Mouse (Mus musculus) heart, embryonic 11.5 days (tissue): ENCODE measurements at regions not wholly inside any gene's neighbourhood (a gene's known extent, or its start where the extent isn't known, plus 50 kb on each side); places are given as distances from the start of the nearest gene placed in this dataset.
"Not testable (repeated sequence)": the region's sequence is repeated elsewhere in the genome, so short reads cannot be mapped to it uniquely, and the experiment has no call there.

Source experiments
- ATAC-seq: fragments of 200-750 bp; cut with Nextera tagmentation; replicated peaks from 2 replicates; pipeline ENCODE4 v1.8.0; 2017; ENCODE audit warnings: moderate library complexity; ENCODE audit not compliant: insufficient number of reproducible peaks, low FRiP score, low TSS enrichment
- H3K27ac ChIP-seq: fragments of 300-500 bp; sonication (generic); 2 replicates; pipeline ENCODE4 v1.5.1; 2014; ENCODE audit warnings: mild to moderate bottlenecking, low read depth, low read length
- H3K27me3 ChIP-seq: fragments of 300-500 bp; sonication (generic); 2 replicates; pipeline ENCODE4 v1.6.1; 2014; ENCODE audit warnings: mild to moderate bottlenecking, low read length, mixed read lengths; ENCODE audit not compliant: control insufficient read depth, insufficient read depth
- H3K36me3 ChIP-seq: fragments of 300-500 bp; sonication (generic); 2 replicates; pipeline ENCODE4 v1.6.1; 2014; ENCODE audit warnings: mild to moderate bottlenecking, low read length, moderate library complexity, mixed read lengths; ENCODE audit not compliant: control insufficient read depth, insufficient read depth
- H3K4me1 ChIP-seq: fragments of 300-500 bp; sonication (generic); 2 replicates; pipeline ENCODE4 v1.6.1; 2014; ENCODE audit warnings: low read length; ENCODE audit not compliant: control insufficient read depth, insufficient read depth
- H3K4me2 ChIP-seq: fragments of 300-500 bp; sonication (generic); 2 replicates; pipeline ENCODE4 v1.6.1; 2014; ENCODE audit warnings: mild to moderate bottlenecking, moderate library complexity
- H3K4me3 ChIP-seq: fragments of 300-500 bp; sonication (generic); 2 replicates; pipeline ENCODE4 v1.5.1; 2014; ENCODE audit warnings: low read depth, low read length
- H3K9ac ChIP-seq: fragments of 300-500 bp; sonication (generic); 2 replicates; pipeline ENCODE4 v1.6.1; 2014; ENCODE audit warnings: mild to moderate bottlenecking, low read depth, low read length, moderate library complexity
- H3K9me3 ChIP-seq: fragments of 300-500 bp; sonication (generic); replicated peaks from 2 replicates; pipeline ENCODE4 v1.6.1; 2016; ENCODE audit warnings: low read length; ENCODE audit not compliant: control insufficient read depth
- WGBS: fragments of 180-500 bp; shearing (Covaris S2); extraction: QIAGEN DNeasy Blood & Tissue Kit; methylation state at CpG from one replicate; pipeline ENCODE4 v1.1.7; 2014; ENCODE audit not compliant: insufficient replicate concordance; 5-methylcytosine and 5-hydroxymethylcytosine counted together

GRCm38 (mm10) chr5:45382804-45383203, 67.2 kb downstream of the Qdpr start:
- Histone ChIP-seq H3K36me3 (no peaks in the 10 kb centered on the region), H3K9ac (no peak overlapping the region), H3K27ac (no peak overlapping the region), H3K4me1 (no peaks in the 10 kb centered on the region), H3K27me3 (no peaks in the 10 kb centered on the region), H3K9me3 (no peaks in the 10 kb centered on the region), H3K4me2 (no peak overlapping the region), H3K4me3 (no peak overlapping the region)
- 64% methylated on average over 2 of the region's 2 CpGs for WGBS
- no peak for ATAC-seq

GRCm38 (mm10) chr5:45378486-45378885, 71.5 kb downstream of the Qdpr start:
- no peak overlapping the region for H3K4me2 ChIP-seq
- no peak for ATAC-seq
- no peaks in the 10 kb centered on the region for H3K36me3 ChIP-seq
- H3K27ac ChIP-seq: no peak overlapping the region
- no peak overlapping the region for H3K9ac ChIP-seq
- WGBS: 13% methylated on average over 2 of the region's 2 CpGs
- no peaks in the 10 kb centered on the region for H3K27me3 ChIP-seq
- H3K4me3 ChIP-seq: no peak overlapping the region
- no peaks in the 10 kb centered on the region for H3K4me1 ChIP-seq
- H3K9me3 ChIP-seq: no peaks in the 10 kb centered on the region

GRCm38 (mm10) chr5:45373069-45373468, 77.0 kb downstream of the Qdpr start:
- ATAC-seq: no peak
- H3K9me3 ChIP-seq: no peaks in the 10 kb centered on the region
- 73% methylated on average over 2 of the region's 2 CpGs for WGBS
- no peak overlapping the region for H3K27ac ChIP-seq
- H3K9ac ChIP-seq: no peak overlapping the region
- H3K36me3 ChIP-seq: no peaks in the 10 kb centered on the region
- no peak overlapping the region for H3K4me3 ChIP-seq
- H3K4me2 ChIP-seq: no peak overlapping the region
- H3K27me3 ChIP-seq: no peaks in the 10 kb centered on the region
- no peaks in the 10 kb centered on the region for H3K4me1 ChIP-seq

GRCm38 (mm10) chr5:45368451-45368850, 81.6 kb downstream of the Qdpr start:
- ATAC-seq: no peak
- Histone ChIP-seq H3K36me3 (no peaks in the 10 kb centered on the region), H3K4me3 (no peak overlapping the region), H3K9me3 (no peaks in the 10 kb centered on the region), H3K4me1 (no peaks in the 10 kb centered on the region), H3K9ac (no peak overlapping the region), H3K4me2 (no peak overlapping the region), H3K27ac (no peak overlapping the region), H3K27me3 (no peaks in the 10 kb centered on the region)
- WGBS: 34% methylated on average over 6 of the region's 6 CpGs

- Histone ChIP-seq H3K9me3 (no peaks in the 10 kb centered on the region), H3K4me1 (no peaks in the 10 kb centered on the region), H3K9ac (no peak overlapping the region), H3K4me2 (no peak overlapping the region), H3K4me3 (no peak overlapping the region), H3K36me3 (no peaks in the 10 kb centered on the region), H3K27me3 (no peaks in the 10 kb centered on the region), H3K27ac (no peak overlapping the region)
- no peak for ATAC-seq
Measured at GRCm38 (mm10) chr5:45360189-45360588, 89.8 kb downstream of the Qdpr start.

- H3K36me3 ChIP-seq: no peaks in the 10 kb centered on the region
- H3K4me3 ChIP-seq: no peak overlapping the region
- no peaks in the 10 kb centered on the region for H3K27me3 ChIP-seq
- H3K27ac ChIP-seq: no peak overlapping the region
- H3K4me2 ChIP-seq: no peak overlapping the region
- ATAC-seq: no peak
- H3K9me3 ChIP-seq: no peaks in the 10 kb centered on the region
- no peak overlapping the region for H3K9ac ChIP-seq
- no peaks in the 10 kb centered on the region for H3K4me1 ChIP-seq
- WGBS: 79% methylated on average over 3 of the region's 3 CpGs
Measured at GRCm38 (mm10) chr5:45340411-45340810, 109.6 kb downstream of the Qdpr start.

- WGBS: 66% methylated on average over 2 of the region's 2 CpGs
- Histone ChIP-seq H3K9ac (no peak overlapping the region), H3K4me3 (no peak overlapping the region), H3K27ac (no peak overlapping the region), H3K36me3 (no peaks in the 10 kb centered on the region), H3K9me3 (no peaks in the 10 kb centered on the region), H3K27me3 (no peaks in the 10 kb centered on the region), H3K4me1 (no peaks in the 10 kb centered on the region), H3K4me2 (no peak overlapping the region)
- ATAC-seq: no peak
Measured at GRCm38 (mm10) chr5:45336801-45337200, 113.2 kb downstream of the Qdpr start.

- not testable (repeated sequence) for H3K9me3 ChIP-seq, H3K4me3 ChIP-seq, H3K27me3 ChIP-seq, H3K27ac ChIP-seq, H3K9ac ChIP-seq, H3K4me2 ChIP-seq, H3K36me3 ChIP-seq, ATAC-seq, H3K4me1 ChIP-seq
- WGBS: 45% methylated on average over 2 of the region's 2 CpGs
Measured at GRCm38 (mm10) chr5:45324468-45324867, 125.6 kb downstream of the Qdpr start.

- H3K4me2 ChIP-seq: no peak overlapping the region
- 74% methylated on average over 4 of the region's 4 CpGs for WGBS
- H3K9ac ChIP-seq: no peak overlapping the region
- no peak overlapping the region for H3K27ac ChIP-seq
- no peaks in the 10 kb centered on the region for H3K4me1 ChIP-seq
- no peaks in the 10 kb centered on the region for H3K27me3 ChIP-seq
- no peaks in the 10 kb centered on the region for H3K9me3 ChIP-seq
- H3K4me3 ChIP-seq: no peak overlapping the region
- H3K36me3 ChIP-seq: no peaks in the 10 kb centered on the region
- no peak for ATAC-seq
Measured at GRCm38 (mm10) chr5:45323500-45323899, 126.5 kb downstream of the Qdpr start.
